Mouse (Mus musculus) embryonic stem cell, embryonic (primary cell): Measurements from ENCODE around the gene Gm8947.

ENCODE experiments used
- CTCF ChIA-PET, 4 experiments: fragments of 300-600 bp in 2 of 4; fragments of 350-600 bp in 2 of 4; sonication (Branson Sonifier 250); formaldehyde crosslinking; loops; one replicate each; lab custom pipeline; 2022; ENCODE audit warnings: inconsistent platforms in 2 of 4; lab: Charles Lee
- POLR2A ChIA-PET, 4 experiments: fragments of 300-600 bp in 2 of 4; fragments of 350-600 bp in 2 of 4; sonication (Branson Sonifier 250); formaldehyde crosslinking; loops; one replicate each; lab custom pipeline; 2022; ENCODE audit warnings: antibody characterized with exemption in 4 of 4, inconsistent platforms in 1 of 4; lab: Charles Lee

Gene Gm8947

GRCm38 (mm10) chr1:151214862-151215261 is 22.7 kb downstream of the Gm8947 start:
- ChIA-PET POLR2A (interaction anchor here in 2 of 4 experiments (0.5 to 1.6 kb wide), 4 partner anchors 28 to 1329 kb away, joined by 3 to 6 read pairs (median 4); no protein-coding TSS in a partner anchor), CTCF (no interaction called here)

GRCm38 (mm10) chr1:151215985-151216384 is 23.8 kb downstream of the Gm8947 start:
- ChIA-PET CTCF (no interaction called here), POLR2A (interaction anchor here in 1 of 4 experiments (0.5 kb wide), 1 partner anchor 35 kb away, joined by 3 read pairs; no protein-coding TSS in a partner anchor)

- ChIA-PET CTCF (no interaction called here), POLR2A (no interaction called here)
These were observed 24.2 kb downstream of the Gm8947 start for GRCm38 (mm10) chr1:151216417-151216816.

- ChIA-PET POLR2A (no interaction called here), CTCF (no interaction called here)
These were observed 26.9 kb downstream of the Gm8947 start for GRCm38 (mm10) chr1:151219045-151219444.

GRCm38 (mm10) chr1:151220098-151220497 is 27.9 kb downstream of the Gm8947 start:
- ChIA-PET CTCF (no interaction called here), POLR2A (interaction anchor here in 1 of 4 experiments (1.0 kb wide), 1 partner anchor 12 kb away, joined by 3 read pairs; no protein-coding TSS in a partner anchor)

- POLR2A ChIA-PET = interaction anchor here in 1 of 4 experiments (2.0 kb wide), 1 partner anchor 13 kb away, joined by 5 read pairs; no protein-coding TSS in a partner anchor
- CTCF ChIA-PET = interaction anchor here in 1 of 4 experiments (0.5 kb wide), 1 partner anchor 92 kb away, joined by 3 read pairs; no protein-coding TSS in a partner anchor
These were observed 30.5 kb downstream of the Gm8947 start for GRCm38 (mm10) chr1:151222561-151223267.

GRCm38 (mm10) chr1:151223377-151223776 is 31.2 kb downstream of the Gm8947 start:
- CTCF ChIA-PET = no interaction called here
- POLR2A ChIA-PET = no interaction called here

GRCm38 (mm10) chr1:151224536-151224935 is 32.4 kb downstream of the Gm8947 start:
- ChIA-PET POLR2A (interaction anchor here in 2 of 4 experiments (0.9 to 1.0 kb wide), 2 partner anchors 9 to 47 kb away, joined by 3 to 4 read pairs; no protein-coding TSS in a partner anchor), CTCF (no interaction called here)

GRCm38 (mm10) chr1:151227506-151227905 is 35.3 kb downstream of the Gm8947 start:
- CTCF ChIA-PET = interaction anchor here in 1 of 4 experiments (0.5 kb wide), 1 partner anchor 55 kb away, joined by 5 read pairs; no protein-coding TSS in a partner anchor
- POLR2A ChIA-PET = interaction anchor here in 1 of 4 experiments (0.9 kb wide), 1 partner anchor 63 kb away, joined by 3 read pairs; no protein-coding TSS in a partner anchor

- CTCF ChIA-PET = no interaction called here
- POLR2A ChIA-PET = interaction anchor here in 2 of 4 experiments (0.6 to 0.9 kb wide), 3 partner anchors 62 to 200 kb away, joined by 3 to 5 read pairs (median 3); no protein-coding TSS in a partner anchor
These were observed 36.3 kb downstream of the Gm8947 start for GRCm38 (mm10) chr1:151228320-151228989.

GRCm38 (mm10) chr1:151232346-151232745 is 40.2 kb downstream of the Gm8947 start:
- POLR2A ChIA-PET = interaction anchor here in 1 of 4 experiments (1.1 to 1.8 kb wide), 2 partner anchors 8 to 12 kb away, joined by 3 read pairs; no protein-coding TSS in a partner anchor
- CTCF ChIA-PET = no interaction called here

- CTCF ChIA-PET = no interaction called here
- POLR2A ChIA-PET = interaction anchor here in 2 of 4 experiments (1.1 to 2.8 kb wide), 2 partner anchors 9 to 17 kb away, joined by 3 to 11 read pairs; no protein-coding TSS in a partner anchor
These were observed 41.6 kb downstream of the Gm8947 start for GRCm38 (mm10) chr1:151233756-151234155.

GRCm38 (mm10) chr1:151235574-151235973 is 43.4 kb downstream of the Gm8947 start:
- POLR2A ChIA-PET = interaction anchor here in 3 of 4 experiments (0.7 to 2.8 kb wide), 12 partner anchors 9 to 112 kb away, joined by 3 to 11 read pairs (median 3); partner anchors contain the start of gene Ivns1abp (in 3 of the 3)
- CTCF ChIA-PET = interaction anchor here in 1 of 4 experiments (0.7 kb wide), 1 partner anchor 48 kb away, joined by 3 read pairs; no protein-coding TSS in a partner anchor

GRCm38 (mm10) chr1:151236141-151236930 is 44.2 kb downstream of the Gm8947 start:
- ChIA-PET CTCF (interaction anchor here in 1 of 4 experiments (0.7 kb wide), 1 partner anchor 10 kb away, joined by 3 read pairs; no protein-coding TSS in a partner anchor), POLR2A (interaction anchor here (0.5 to 2.8 kb wide), 19 partner anchors 8 to 149 kb away, joined by 3 to 11 read pairs (median 3); partner anchors contain the start of gene Ivns1abp (in 3 of the 4))

- CTCF ChIA-PET = no interaction called here
These were observed 45.6 kb downstream of the Gm8947 start for GRCm38 (mm10) chr1:151237780-151238179.

GRCm38 (mm10) chr1:151243332-151243731 is 51.2 kb downstream of the Gm8947 start:
- ChIA-PET POLR2A (interaction anchor here in 1 of 4 experiments (1.3 kb wide), 1 partner anchor 29 kb away, joined by 3 read pairs; no protein-coding TSS in a partner anchor), CTCF (interaction anchor here in 1 of 4 experiments (0.5 kb wide), 1 partner anchor 77 kb away, joined by 6 read pairs; no protein-coding TSS in a partner anchor)

More at GRCm38 (mm10) chr1:151237780-151238179, 45.6 kb downstream of the Gm8947 start:
- POLR2A ChIA-PET = interaction anchor here in 1 of 4 experiments (1.4 to 1.7 kb wide), 2 partner anchors 14 to 106 kb away, joined by 3 read pairs; partner anchors contain the start of gene Ivns1abp
